Mouse (Mus musculus) testis, postnatal 14 days (tissue): ENCODE measurements around the gene Lfng.

Experiments
- DNase-seq: peaks from one replicate; pipeline ENCODE4 v3.0.0; 2021; ENCODE audit warnings: low spot score

Gene Lfng

DNA sequence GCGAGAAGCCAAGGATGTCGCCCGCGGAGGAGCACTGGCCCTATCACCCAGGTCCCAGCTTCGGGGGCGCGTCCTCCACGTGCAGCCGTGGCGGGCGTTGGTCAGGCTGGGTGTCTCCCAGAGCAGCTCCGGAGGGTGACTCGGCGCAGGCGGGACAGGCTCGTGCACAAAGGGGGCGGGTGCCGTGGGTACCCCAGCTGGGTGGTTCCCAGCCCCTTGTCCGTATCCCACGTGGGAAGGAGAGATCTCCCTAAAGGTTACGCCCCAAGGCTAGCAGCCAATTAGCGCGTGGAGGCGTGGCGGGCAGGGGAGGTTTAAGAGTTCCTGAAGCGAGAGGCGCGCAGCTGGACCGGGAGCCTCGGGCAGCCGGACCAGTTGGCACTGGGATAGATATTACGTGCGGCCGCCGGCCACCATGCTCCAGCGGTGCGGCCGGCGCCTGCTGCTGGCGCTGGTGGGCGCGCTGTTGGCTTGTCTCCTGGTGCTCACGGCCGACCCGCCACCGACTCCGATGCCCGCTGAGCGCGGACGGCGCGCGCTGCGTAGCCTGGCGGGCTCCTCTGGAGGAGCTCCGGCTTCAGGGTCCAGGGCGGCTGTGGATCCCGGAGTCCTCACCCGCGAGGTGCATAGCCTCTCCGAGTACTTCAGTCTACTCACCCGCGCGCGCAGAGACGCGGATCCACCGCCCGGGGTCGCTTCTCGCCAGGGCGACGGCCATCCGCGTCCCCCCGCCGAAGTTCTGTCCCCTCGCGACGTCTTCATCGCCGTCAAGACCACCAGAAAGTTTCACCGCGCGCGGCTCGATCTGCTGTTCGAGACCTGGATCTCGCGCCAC, at the start of gene Lfng:
Gene Lfng, plus strand, starts transcription at position 320 of the 835 bp plus-strand sequence.
- DNase-seq: peak; percentile 85

DNA sequence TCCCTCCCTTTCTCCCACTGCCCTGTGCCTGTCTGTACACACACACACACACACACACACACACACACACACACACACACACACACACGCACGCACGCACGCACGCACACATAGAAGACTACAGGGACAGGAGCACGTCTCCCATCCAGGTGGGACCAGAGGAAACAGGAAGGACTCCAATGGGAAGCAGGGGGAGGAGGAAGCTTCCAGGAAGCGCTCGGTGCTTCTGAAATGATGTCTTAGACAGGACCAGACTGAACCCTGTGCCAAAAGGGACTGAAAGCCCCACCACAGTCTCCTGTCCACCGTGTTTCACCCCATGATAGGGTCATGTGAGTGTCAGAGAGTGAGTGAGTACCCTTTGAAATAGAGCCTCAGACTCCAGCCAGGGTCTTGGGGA, 44.5 kb upstream of the Lfng start:
- no peak for DNase-seq

DNA sequence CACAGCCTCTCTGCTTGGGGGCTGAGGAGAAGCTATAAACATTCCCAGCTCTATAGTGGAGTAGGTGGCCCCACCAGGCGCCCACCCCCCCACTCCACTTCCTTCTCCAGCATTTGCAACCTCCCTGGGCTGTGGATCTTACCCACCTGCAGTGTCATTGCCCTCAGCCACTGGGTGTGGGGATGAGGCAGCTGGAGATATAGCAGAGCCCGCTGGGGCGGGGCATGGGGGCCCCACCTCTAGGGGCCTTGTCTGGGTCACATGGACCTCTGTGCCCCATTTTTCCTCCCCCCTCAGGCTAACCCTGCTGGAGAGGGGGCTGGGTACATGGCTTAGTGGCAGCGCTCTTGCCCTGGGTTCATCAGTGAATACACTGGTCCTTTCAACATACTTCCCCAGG, 42.2 kb upstream of the Lfng start, which contains the start of gene Grifin:
Gene Grifin, minus strand, starts transcription at position 176 of the 400 bp plus-strand sequence.
- no peak for DNase-seq

DNA sequence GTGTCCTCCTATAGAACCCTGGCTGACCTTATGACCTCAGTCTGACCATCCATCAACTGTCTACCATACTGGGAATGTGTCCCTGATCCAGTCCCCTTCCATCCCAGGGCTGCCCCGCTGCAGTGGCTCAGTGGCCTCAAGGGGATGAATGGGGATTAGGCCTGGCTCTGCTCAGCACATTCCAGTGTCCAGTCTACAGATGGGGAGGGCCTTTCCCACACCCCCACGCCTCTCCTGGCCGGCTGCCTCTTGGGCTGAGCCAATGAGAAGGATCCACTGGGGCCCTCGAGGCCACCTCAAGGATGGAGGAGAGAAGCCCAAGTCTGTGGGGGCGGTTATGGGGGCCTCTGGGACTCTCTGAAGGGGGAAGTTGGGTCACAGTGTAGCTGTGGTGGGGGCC, 41.7 kb upstream of the Lfng start:
- peak; percentile 61 for DNase-seq

DNA sequence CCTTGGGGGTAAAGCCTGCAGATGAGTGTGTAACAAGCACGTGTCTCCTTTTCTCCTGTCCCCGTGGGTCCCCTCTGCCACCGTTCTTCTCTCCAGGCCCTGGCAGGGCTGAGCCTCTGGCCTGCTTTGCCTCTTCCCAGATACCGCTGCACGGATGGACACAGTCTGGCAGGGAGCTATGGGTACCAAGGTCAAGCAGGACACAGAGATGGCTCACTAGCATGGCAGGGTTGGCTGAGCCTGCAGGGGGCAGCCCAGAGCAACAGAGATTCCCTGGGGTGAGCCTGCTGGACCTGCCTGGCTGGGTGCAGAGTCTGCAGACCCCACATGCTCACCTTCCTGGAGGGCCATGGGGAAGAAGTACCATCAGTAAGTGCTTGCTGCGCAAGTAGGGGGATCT, 41.3 kb upstream of the Lfng start:
- DNase-seq: peak; percentile 40

DNA sequence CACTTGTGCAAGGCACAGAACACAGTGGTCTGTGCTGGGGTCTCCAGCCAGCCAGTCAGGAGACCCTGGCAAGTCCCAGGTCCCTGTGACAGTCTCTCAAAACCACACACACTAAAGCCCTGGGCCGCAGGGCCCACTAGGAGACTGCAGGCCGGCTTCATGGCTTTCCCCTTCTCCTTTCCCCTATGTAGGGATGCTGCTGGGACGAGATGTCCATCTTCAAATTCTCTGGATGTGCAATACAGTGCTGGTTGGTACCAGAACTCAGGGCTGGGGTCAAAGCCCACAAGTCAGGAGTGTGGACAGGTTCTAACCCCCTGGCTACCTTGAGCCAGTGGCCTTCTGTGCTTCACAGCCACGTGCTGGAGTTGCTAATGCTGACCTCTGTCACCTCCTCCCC, 40.8 kb upstream of the Lfng start:
- no peak for DNase-seq

DNA sequence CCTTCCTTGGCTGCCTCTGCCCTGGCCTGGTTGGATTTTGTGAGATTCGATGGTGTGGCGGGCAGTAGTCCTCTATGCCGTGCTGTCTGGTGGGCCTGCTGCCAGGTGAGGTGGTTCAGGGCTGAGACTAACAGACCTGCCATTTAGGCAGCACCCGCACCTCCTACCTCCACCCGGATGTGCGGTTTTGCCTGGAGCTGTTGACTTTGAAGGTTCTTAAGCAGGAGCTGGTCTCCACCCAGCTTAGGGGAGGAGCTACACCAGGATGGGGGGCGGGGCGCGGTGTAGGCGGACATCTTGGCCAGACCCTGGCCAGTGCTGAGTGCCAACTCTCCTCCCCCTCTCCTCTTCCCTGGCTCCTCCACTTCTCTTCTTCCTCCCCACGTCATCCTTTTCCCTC, 39.8 kb upstream of the Lfng start:
- peak; percentile 82 for DNase-seq

DNA sequence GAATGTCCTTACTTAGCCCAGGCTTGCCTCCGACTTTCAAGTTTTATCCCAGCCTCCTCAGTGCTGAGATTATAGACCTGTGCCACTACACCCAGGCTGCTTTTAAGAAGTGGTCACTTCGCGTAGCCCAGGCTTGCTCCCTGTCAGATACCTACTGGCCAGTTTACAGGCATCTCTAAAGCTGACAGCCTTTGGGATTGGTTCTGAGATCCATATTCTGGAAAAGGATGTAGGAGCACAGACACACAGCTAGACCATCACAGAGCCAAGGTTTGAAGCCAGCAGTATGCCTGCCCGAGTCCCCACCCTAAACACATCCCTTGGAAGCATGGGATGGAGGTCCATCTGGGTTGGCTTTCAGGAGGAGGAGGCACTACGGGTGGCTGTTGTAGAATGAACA, 39.4 kb upstream of the Lfng start:
- no peak for DNase-seq

DNA sequence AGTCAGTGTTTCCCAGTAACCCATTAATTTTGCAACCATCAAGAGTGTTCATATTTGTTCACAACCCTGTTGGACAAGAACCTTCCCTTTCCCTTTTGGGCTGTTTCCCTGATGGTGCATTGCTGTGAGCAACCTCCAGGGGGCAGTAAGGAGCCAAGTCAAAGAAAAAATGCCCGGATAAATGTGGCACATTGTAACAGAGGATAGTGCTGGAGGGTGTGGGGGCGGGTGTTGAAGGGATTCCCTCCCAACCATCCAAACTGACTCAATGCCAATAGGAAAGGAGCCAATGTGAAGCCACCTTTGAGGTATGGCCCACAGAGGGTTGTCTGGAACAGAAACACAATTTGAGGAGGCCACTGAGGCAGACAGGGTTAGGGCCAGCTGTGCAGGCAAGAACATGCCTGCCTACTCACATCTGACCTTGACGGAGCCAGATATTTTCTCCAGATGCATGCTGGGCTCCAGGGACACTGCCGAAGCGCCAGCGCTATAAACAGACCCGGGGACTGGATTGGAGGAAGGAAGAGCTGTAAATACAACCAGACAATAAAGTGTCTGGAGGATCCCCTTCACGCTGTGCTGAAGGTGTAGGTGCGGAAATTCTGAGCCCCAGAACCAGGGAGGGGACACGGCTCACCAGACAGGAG, 38.7 kb upstream of the Lfng start:
- peak; percentile 62 for DNase-seq

DNA sequence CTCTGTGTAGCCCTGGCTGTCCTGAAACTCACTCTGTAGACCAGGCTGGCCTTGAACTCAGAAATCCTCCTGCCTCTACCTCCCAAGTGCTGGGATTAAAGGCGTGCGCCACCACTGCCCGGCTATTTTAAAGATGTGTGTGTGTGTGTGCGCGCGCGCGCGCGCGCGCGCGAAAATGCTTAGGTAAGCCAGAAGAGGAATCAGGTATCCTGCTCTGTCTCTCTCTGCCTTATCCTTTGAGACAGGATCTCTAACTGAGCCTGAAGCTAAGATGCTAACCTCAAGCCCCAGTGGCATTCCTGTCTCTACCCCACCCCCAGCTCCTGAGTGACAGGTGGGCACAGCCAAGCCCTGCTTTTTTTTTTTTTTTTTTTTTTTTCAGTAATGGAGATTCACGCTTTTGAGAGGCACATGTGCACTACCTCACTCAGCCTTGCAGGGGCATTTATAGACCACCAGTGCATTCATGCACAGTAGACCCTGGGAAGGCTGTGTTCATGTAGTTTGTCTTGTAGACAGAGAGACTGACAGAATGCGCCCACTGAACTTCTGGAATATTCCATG, 38.0 kb upstream of the Lfng start:
- no peak for DNase-seq

DNA sequence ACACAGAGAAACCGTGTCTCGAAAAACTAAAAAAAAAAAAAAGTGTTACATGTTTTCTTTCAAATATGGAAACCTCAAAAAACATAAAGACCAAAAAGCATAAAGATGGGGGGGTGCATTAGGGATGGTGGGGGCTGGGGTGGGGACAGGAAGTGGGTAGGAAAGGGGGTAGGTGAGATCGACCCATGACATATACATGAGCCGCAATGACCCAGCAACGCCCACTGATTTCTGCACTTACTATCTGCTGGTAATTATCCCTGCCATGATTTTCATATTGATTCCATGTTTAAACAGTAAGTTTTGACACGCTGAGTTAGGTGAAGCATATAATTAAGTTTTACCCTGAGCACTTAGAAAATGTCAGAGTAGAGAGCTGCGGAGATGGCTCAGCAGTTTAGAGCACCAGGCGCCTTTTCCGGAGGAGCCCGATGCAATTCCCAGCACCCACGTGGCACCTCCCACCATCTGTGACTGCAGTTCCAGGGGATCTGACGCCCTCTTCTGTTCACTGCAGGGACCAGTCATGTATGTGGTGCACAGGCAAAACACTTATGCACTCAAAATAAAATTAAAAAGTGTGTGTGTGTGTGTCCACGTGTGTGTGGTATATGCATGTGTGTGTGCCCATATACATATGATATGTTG, 36.8 kb upstream of the Lfng start:
- DNase-seq: no peak

DNA sequence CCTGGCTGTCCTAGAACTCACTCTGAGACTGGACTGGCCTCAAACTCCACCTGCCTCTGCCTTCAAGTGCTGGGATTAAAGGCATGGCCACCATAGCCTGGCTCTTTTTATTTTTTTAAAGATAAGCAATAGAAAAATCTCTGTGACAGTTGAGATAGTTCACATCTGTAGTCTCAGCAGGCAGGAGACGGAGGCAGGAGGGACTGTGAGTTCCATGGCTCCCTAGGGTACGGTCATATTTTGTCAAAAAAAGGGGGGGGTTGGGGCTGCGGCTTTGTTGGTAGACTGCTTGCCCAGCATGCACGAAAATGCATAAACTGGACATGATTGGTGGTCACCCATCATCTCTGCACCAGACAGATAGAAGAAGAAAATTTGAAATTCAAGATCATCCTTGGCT, 35.9 kb upstream of the Lfng start:
- no peak for DNase-seq

DNA sequence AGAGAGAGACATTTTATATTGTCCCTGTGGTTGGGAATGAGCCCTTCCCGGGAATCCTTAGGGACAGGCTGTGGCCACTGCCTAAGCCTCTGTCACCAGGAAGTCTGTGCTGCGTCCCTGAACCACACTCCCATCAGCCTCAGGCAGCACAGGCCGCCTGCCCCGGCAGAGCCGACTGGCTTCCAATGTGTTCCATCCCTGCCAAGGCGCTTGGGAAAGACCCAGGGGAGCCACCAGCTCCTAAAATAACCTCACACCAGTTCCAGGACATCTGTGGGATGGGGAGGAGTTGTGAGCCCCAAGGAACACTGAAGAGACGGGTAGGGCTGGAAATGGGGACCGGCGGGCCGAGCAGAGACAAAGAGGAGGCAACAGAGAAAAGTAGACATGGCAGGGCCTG, 35.4 kb upstream of the Lfng start:
- DNase-seq: peak; percentile 64

DNA sequence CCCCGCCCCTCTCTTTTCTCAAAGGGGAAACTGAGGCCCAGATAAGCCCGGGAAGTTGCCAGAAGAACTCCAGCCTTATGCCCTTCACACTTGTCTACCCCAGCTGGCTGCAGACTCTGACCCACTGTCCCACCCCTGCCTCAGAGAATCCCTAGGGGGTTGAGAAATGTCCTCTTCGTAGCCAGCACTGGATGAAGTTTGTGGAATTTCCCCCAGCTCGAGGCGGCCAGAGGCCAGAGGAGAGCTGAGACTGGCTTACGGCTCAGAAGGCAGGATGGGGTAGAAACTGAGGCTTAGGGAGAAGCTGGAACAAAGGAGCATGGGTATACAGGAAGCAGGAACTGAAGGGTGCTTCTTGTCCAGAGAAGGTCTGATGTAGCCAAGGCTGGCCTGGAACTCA, 34.5 kb upstream of the Lfng start:
- no peak for DNase-seq

DNA sequence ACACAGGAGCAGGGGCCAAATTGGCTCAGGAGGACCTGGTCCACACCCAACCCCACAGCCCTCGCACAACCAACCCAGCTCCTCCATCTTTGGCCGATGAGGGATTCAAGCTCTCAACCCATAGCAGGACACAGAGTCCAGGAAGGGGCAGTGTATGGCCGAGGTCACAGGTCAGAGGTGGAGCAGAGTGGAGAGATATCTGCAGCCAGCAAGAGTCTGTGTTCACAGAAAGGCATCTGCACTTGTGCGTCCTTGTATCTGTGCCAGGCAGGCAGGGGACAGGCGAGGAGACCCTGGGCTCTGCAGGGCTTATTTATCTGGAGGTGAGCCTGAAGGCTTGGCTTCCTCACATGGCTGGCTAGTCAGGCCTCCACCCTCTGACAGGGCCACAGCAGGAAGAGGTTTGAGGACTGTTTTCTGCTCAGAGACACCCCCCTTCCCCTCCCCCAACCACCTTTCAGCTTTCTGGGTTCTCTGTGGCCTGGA, 31.7 kb upstream of the Lfng start:
- no peak for DNase-seq

DNA sequence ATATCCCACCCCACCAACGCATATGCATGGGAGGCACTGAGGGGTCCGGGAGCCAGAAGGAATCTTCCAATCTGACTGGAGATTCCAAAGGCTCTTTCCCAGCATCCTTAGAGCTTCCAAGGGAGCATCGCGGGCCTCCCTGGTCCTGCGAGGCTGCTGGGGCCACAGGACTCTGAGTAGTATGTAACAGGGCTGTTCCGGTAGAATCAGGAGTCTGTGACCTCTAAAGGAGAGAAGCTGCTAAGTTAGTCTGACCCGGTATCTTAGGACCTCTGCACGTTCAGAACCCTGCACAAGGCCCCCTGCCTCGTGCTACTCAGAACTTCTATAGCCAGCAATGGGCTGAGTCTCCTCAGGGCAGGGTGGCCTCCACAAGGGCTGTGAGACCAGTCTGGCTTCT, 27.9 kb upstream of the Lfng start:
- no peak for DNase-seq

DNA sequence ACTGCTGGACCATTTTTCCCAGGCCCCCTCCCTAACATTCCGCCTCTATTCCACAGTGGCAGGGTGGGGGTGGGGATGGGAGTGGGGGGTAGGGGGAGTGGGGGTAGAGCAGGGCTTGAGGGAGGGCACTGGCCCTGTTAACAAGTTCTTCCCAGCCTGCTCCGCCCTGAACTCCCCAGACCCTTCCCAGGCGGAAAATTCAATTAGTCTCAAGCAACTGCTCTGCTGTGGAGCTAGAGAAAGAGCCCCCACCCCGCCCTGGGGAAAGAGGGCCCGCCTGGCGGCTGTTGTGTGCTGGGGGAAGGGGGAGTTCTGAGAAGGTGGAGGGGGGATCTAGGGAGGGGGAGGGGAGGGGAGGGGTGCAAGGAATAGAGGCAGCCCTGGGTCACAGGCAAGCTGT, 27.3 kb upstream of the Lfng start:
- no peak for DNase-seq

DNA sequence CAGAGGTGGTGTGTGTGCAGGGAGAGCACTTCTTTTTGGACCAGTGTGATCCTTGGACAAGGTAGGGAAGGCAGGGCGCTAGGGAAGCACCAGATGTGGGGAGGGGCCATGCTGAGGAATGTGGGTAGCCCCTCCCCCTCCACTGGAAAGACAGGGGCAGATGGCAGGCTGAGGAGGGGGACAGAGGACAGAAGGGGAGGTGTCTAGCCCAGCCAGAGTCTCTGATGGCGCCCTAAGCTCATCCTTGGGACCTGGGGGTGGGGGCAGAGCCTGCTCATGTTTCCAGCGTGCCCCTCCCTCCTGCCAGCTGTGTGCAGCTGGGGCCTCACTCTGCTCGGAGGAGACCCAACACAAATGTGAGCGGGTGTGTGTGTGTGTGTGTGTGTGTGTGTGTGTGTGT, 25.6 kb upstream of the Lfng start:
- DNase-seq: no peak

DNA sequence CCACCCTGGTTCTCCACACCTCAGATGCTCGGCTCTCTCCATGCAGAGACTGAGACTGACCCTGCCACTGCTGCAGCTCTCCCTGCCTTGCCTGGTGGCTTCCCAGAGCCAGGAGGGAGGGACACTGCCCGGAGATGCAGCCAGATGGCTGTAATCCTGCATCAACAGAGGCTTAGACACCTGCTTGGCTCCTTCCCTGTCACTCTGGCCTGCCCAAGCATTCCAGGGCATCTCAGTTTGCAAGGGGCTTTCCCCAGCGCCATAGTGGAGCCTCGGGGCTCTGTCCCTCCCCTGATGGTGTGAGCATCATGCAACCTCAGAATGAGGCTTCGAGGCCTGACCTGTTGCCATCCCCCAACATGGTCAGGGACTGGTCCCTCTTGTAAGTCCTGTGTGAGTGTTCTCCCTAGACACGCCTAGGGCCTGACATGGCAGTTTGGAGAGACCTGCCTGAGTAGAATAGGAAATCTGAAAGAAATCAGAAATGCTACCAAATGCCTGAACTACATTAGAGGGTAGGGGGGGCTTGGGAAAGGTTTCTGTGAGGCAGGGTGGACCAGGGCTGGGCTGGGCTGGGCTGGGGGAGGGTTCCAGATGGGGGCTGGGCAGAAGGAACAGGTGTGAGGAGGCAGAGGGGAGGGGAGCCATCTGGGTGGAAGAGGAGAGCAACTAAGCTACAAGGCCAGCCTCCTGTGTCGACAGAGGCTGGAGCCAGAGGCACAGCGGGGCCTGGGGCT, 24.0 kb upstream of the Lfng start:
- no peak for DNase-seq

DNA sequence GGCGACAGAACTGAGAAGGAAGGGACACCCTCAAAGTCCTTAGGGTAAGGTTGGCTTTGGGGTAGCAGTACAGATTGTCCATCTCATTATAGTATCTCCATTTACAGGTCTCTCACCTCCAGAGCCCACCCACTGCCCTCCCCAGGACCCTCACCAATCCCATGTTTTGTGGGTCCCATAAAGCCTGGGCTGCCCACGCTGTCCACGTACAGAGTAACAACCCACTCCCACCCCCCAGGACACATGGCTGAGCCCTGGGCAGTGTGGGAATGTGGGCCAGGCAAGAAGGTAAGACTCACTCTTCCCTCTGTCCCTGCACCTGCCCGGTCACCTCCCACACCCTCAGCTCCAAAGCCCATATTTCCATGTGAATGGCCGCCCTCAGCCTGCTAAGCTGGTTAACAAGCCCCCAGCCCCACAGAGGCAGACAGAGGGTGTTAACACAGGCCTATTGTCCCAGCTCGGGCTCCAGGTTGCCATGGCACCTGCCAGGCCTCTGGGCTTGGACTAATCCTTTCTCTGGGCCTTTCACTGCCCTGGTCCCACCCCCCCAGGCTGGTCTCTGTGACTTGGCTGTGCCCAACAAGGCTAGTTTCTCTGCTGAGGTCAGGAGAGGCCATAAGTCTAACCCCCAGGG, 23.3 kb upstream of the Lfng start:
- no peak for DNase-seq

DNA sequence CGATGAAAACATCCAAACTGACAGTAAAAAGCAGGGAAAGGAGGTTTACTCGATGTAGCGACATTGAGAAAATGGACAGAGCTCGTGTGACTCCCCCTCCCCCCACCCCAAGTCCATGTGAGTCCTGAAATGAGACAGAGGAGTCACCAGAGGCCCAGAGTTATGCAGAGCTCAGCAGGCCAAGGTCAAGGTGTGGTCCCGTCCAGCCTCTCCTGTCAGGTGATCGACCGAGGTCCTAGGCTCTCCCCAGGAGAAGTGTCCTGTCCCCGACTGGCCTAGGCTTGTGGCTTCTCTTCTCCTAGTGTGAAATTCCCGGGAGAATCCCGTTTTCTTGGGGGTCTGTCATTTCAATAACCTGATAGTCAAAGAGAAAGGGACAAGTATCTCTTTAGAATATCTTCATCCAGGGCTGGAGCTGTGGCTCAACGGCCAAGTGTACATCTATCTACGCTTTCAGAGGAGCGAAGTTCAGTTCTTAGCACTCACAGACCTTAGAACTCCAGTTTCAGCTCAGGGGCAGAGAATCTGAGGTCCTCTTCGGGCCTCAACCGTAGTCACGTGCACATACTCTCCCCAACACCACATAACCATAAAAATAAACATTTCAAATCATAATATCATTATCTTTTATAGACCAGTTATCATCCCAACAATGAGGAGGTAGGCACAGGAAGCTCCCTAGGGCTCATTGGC, 17.9 kb upstream of the Lfng start:
- no peak for DNase-seq
